Mouse (Mus musculus) liver, embryonic 11.5 days (tissue): Measurements from ENCODE around the gene Hacl1. TPM values are rescaled to one million over a fixed set of nuclear protein-coding genes. Genes with fewer than 3 reads are reported as not detected.

Experiments used
- ATAC-seq: fragments of 200-750 bp; cut with Nextera tagmentation; replicated peaks from 2 replicates; pipeline ENCODE4 v1.8.0; 2017; ENCODE audit warnings: moderate number of reproducible peaks, mild to moderate bottlenecking, moderate TSS enrichment, moderate library complexity; ENCODE audit not compliant: low FRiP score
- DNase-seq: peaks from one replicate; pipeline ENCODE4 v3.0.0-alpha.2; 2017; ENCODE audit warnings: low spot score
- H3K27ac ChIP-seq: fragments of 300-500 bp; sonication (generic); 2 replicates; pipeline ENCODE4 v1.5.1; 2014; ENCODE audit warnings: mild to moderate bottlenecking, low read depth, low read length, control low read depth
- H3K27me3 ChIP-seq: fragments of 300-500 bp; sonication (generic); replicated peaks from 2 replicates; pipeline ENCODE4 v1.6.1; 2014; ENCODE audit warnings: low read length, mixed read lengths; ENCODE audit not compliant: control insufficient read depth, insufficient read depth
- H3K36me3 ChIP-seq: fragments of 300-500 bp; sonication (generic); 2 replicates; pipeline ENCODE4 v1.6.1; 2014; ENCODE audit warnings: mild to moderate bottlenecking, low read length, moderate library complexity, mixed read lengths; ENCODE audit not compliant: control insufficient read depth, insufficient read depth
- H3K4me1 ChIP-seq: fragments of 300-500 bp; sonication (generic); replicated peaks from 2 replicates; pipeline ENCODE4 v1.6.1; 2014; ENCODE audit warnings: low read length, mixed read lengths; ENCODE audit not compliant: control insufficient read depth, insufficient read depth
- H3K4me2 ChIP-seq: fragments of 300-500 bp; sonication (generic); 2 replicates; pipeline ENCODE4 v1.6.1; 2014; ENCODE audit warnings: mild to moderate bottlenecking, control low read depth, moderate library complexity
- H3K4me3 ChIP-seq: fragments of 300-500 bp; sonication (generic); 2 replicates; pipeline ENCODE4 v1.5.1; 2014; ENCODE audit warnings: low read depth, low read length, control low read depth
- H3K9ac ChIP-seq: fragments of 300-500 bp; sonication (generic); 2 replicates; pipeline ENCODE4 v1.6.1; 2014; ENCODE audit warnings: low read depth, low read length, control low read depth
- H3K9me3 ChIP-seq: fragments of 300-500 bp; sonication (generic); 2 replicates; pipeline ENCODE4 v1.6.1; 2016; ENCODE audit warnings: low read length, inconsistent platforms, mixed read lengths; ENCODE audit not compliant: control insufficient read depth
- WGBS: fragments of 180-500 bp; shearing (Covaris S2); extraction: QIAGEN DNeasy Blood & Tissue Kit; methylation state at CpG from one replicate; pipeline ENCODE4 v1.1.7; 2014; 5-methylcytosine and 5-hydroxymethylcytosine counted together
- polyA plus RNA-seq: library from polyadenylated mRNA; unstranded; fragments of >200 nt; fragmentation: Nextera tagmentation; extraction: Ambion mirVana; gene quantifications from 2 replicates; pipeline ENCODE4 v1.2.1, GENCODE M21; 2014

Hacl1 gene
- polyA plus RNA-seq, 1 experiment from 2014 or later: 10.5 TPM

- H3K9me3 ChIP-seq: no peaks in the 10 kb centered on the region
- no peaks in the 10 kb centered on the region for H3K4me1 ChIP-seq
- H3K4me2 ChIP-seq: no peak overlapping the region
- no peak overlapping the region for H3K27ac ChIP-seq
- DNase-seq (no peak), ATAC-seq (no peak)
- H3K4me3 ChIP-seq: no peak overlapping the region
- WGBS: 63% methylated on average over 14 of the region's 14 CpGs
- no peaks in the 10 kb centered on the region for H3K36me3 ChIP-seq
- no peaks in the 10 kb centered on the region; the same call in 1 of the 2 replicates for H3K27me3 ChIP-seq
- H3K9ac ChIP-seq: no peak overlapping the region
These were observed 85.1 kb downstream of the Hacl1 start for GRCm38 (mm10) chr14:31555963-31556434.

GRCm38 (mm10) chr14:31555021-31555420 is 86.1 kb downstream of the Hacl1 start:
- Histone ChIP-seq H3K4me2 (no peak overlapping the region), H3K9me3 (no peaks in the 10 kb centered on the region), H3K4me1 (no peaks in the 10 kb centered on the region), H3K4me3 (no peak overlapping the region), H3K36me3 (no peaks in the 10 kb centered on the region), H3K9ac (no peak overlapping the region), H3K27me3 (no peaks in the 10 kb centered on the region; the same call in 1 of the 2 replicates), H3K27ac (no peak overlapping the region)
- ATAC-seq (no peak), DNase-seq (no peak)
- 84% methylated on average over 7 of the region's 7 CpGs for WGBS

Other genes starting within 250 kb of the Hacl1 start
- 15.0 and 17.3 TPM in 2 replicates for gene Sh3bp5, start 205.2 kb downstream of the Hacl1 start, polyA plus RNA-seq
- 39.1 and 44.5 TPM in 2 replicates for gene Eaf1, start 146.9 kb downstream of the Hacl1 start, polyA plus RNA-seq
- gene Mettl6, start 146.2 kb downstream of the Hacl1 start, polyA plus RNA-seq: 60.9 and 68.9 TPM in 2 replicates
- 0.45 and 0.70 TPM in 2 replicates for gene Colq, start 49.9 kb downstream of the Hacl1 start, polyA plus RNA-seq
- gene Gm49387, start 408 bp downstream of the Hacl1 start, polyA plus RNA-seq: 0.19 and 1.9 TPM in 2 replicates
- 11.4 and 13.3 TPM in 2 replicates for gene Btd, start 258 bp downstream of the Hacl1 start, polyA plus RNA-seq
- gene Ankrd28, start 189.4 kb upstream of the Hacl1 start, polyA plus RNA-seq: 8.5 and 8.7 TPM in 2 replicates